Mouse (Mus musculus): ENCODE measurements around the gene Bves. TPM values are rescaled to one million over a fixed set of nuclear protein-coding genes. Genes with fewer than 3 reads are reported as not detected.
"Not testable (repeated sequence)": the region's sequence is repeated elsewhere in the genome, so short reads cannot be mapped to it uniquely, and the experiment has no call there.

The Bves gene
- total RNA-seq (2021): 1 to 10 TPM; 3.6 to 4.0 TPM
- long read RNA-seq, full-length matches to known transcripts: 2 of 5 reads
- long read RNA-seq, partial matches to known transcripts: 1 of 5 reads
- long read RNA-seq, other reads (novel, unspliced or antisense): 2 of 5 reads

DNA sequence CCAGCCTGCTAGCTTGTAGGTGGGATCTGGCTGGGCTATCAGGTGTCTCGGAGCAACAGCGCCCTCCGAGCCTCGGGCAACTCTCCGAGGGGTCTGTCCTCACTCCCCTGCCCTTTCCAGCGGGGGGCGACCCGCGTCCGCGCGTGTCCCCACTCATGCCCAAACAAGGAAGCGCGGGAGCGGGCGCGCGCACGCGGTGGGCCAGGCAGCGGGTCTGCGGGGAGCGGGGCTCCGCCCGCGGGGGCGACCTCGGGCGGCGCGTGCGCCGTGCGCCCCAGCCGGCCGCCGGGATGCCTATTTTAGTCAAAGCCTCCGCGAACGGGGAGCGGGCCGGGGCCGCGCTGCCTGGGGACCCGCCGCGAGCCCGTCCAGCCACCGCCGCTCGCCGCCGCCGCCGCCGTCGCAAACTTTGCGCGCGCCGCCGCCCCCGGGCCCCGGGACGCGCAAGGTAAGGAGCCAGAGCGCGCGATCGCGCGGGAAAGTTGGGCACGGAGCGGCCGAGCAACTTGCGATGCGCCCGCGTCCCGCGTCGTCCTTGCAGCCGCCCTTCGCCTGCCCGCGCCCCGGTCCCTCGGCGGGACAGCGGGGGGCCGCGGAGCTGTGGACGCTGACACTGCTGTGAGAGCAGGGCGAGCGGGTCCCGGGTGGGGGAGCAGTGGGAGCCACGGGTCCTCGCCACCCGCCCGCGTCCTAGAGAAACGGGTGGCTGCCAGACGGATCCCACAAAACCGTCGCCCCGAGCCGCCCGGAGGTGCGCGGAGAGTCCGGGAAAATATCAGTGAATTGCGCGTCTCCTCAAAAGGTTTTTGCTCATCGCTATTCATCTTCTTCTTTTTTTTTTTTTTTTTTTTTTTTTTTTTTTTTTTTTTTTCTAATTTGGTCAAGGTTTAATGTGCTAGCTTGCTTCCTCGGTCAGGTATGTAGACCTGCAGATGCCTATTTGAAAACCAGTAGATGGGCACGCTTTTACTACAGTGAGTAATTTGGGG lies at the start of gene Bves:
Gene Bves (plus strand): TSS at position 339 of the 989 bp plus-strand sequence.
- peak; percentile 21 to 40 for DNase-seq (ENCODE audit: low spot score in 2 of 2)

DNA sequence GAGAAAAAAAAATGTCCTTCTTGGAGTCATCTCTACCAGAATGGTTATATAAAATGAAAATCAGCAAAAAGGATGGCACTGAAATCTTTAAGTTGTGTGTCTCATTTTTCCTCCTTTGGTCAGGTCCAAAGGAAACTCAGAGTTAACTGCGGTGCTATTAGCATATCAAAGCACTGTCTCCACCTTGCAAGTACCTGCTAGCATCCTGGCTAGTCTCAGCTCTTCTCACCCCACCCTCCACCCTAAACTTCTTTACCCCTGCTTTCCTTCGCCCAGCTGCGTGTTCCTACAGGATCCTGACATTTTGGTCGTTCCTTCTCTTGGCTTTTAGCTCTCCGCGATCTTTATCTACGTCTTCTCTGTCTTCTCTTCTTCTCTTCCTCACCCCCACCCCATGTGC lies 47.2 kb upstream of the Bves start:
- DNase-seq (ENCODE audit: low spot score in 2 of 2): no peak

DNA sequence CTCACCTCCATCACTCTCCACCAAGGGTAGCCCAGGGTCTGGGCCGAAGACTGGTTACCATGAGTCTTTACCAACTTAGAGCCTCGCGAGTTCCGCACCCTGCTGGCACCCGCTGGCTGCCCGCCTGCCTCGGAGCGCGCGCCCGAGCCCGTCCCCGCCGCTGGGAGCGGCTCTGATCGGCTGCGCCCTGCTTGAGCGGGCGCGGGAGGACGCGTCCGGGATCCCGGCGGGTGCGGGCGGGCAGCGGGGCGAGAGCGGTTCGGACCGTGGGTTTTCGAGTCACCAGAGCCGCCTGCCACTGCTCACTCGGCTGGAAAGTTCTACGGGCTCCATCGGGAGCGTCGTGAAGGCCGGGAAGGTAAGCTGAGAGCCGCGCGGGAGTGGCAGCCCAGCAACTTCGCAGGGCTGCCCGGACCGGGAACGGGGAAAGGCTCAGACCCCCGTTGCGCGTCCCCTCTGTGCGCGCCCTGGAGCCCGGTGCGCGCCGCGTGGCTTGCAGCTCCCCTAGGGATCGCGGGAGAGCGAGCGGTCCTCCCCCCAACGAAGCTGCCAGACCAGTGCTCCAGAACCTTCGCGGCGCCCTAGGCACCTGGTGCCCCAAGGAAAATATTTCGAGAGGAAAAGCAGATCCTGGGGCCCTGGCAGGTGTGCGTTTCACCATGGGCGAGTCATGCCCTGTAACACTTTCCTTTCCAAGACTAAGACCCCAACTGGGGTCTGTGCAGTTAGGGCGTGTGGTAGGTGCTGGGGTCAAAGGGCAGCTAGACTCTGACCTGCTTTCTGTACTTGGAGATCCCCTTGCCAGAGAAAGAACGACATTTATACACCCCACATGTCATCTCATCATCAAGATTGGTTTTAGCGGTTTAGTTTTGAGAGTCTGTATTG lies 46.1 kb upstream of the Bves start:
- DNase-seq (ENCODE audit: low spot score in 2 of 2): peak; percentile 15 to 18

DNA sequence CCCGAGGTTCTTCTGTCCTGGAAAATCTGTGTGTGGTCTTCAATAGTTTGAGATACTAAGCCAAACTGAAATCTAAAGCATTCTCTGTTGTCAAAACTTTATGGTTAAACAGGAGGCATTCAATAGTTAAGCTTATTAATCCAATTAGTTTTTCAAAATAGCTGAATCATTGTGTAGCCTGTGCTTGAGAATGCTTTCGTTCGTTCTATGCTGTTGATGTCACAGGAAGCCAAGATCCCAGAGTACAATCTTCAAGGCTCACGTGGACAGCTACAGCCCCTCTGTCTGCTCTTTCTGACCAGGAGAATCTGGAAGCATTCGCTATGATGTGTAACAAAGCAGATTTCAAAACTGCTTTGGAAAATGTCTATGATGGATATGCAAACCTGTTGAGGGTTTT lies 45.0 kb upstream of the Bves start:
- DNase-seq (ENCODE audit: low spot score in 2 of 2): no peak

DNA sequence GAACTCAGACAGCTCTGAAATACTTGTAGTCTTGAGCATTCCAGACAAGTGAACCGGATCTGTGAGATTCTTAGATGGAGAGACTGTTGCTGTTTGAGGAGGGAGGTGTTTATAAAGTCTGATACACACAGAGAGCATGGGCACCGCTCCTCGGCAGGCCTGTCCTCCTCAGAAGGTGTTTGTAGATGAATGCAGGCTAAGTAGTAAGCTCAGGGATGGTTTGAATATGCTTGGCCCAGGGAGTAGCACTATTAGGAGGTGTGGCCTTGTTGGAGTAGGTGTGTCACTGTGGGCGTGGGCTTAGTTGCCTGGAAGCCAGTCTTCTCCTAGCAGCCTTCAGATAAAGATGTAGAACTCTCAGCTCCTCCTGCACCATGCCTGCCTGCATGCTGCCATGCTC lies 43.4 kb upstream of the Bves start:
- DNase-seq (ENCODE audit: low spot score in 2 of 2): not testable (repeated sequence)

DNA sequence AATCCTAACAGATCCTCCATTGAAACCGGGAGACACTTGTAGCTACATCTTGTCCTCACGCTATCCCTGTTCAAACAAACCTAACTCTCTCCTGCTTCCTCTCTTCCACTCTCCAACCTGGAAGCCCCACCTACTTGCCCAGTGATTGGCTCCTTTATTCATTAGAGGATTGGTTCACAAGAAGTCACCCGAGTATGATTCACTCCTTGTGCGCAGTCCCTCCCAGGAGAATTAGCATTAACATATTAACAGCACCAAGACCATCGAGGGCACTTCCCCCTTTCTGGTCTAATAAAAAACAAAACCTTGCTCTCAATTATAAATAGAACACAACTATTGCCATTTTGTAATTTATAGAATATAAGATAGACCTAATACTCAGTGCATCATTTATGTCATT lies 40.5 kb upstream of the Bves start:
- DNase-seq (ENCODE audit: low spot score in 2 of 2): no peak

DNA sequence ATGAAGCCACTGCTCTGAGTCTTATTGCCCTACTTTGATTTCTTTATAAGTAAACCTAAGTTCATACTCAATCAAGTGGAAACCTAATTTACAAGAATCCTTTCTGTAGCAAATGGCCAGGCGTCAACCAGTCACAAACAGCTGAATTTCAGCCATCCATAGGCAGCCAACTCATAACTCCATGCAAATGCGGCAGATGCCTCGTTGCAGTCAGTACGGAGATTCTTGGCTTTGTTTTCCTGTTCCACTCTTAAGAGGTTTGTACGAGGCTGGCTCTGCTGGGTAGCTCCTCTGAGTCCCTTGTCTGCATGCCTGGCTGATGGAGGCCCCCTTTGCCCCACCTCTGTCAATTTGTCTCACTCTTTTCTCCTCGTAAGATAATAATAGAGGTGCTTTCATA lies 37.1 kb upstream of the Bves start:
- DNase-seq (ENCODE audit: low spot score in 2 of 2): peak in 1 of 2 experiments; percentile 20

DNA sequence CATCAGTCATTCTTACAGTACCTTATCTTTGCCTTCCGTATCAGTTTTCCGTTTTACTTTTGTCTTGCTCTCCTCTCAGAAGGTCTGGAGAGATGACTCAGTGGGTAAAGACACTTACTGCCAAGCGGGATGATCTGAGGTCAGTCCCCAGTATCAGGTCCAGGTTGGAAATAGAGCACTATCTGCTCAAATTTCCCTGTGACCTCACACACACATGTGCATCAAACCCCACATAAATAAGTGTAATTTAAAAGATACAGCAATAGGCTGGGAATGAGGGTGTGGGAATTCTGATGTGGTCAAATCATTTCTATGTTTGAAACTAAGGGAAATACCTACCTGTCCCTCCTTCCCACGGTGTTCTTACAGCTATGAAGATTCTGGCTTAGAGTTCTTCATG lies 36.1 kb upstream of the Bves start:
- no peak for DNase-seq (ENCODE audit: low spot score in 2 of 2)

DNA sequence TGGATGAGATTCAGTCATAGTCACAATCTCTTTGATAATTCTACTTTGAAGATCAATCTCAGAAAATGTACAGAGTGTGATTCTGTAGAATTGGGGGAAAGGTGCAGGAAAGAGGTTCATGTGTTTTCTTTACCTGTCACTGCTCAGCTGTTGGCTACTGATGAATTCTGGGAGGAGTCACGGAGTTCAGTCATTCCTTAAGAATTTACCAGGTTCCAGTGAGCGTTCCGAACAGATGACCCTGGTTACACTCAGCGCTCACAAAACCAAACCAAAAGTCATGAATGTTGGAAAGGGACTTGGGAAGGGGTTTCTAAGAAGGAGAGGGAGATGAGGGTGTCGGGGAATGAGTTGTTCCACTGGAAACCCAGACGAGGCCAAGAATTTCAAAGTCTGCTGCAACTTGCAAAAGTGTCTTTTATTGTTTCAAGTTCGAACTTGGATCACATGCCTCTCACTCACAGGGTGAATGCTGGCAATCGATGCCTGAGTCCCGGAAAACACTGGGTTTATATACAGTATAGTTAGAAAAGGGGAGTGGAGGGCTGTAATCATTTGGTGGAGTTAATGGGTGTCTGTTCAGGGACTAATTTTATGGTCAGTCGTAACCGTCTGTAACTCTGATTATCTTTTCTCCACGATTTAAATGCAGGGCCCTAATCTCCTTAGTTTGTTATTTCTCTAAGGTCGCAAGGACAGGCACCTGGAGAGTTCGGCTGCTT lies 32.1 kb upstream of the Bves start:
- DNase-seq (ENCODE audit: low spot score in 2 of 2): no peak

DNA sequence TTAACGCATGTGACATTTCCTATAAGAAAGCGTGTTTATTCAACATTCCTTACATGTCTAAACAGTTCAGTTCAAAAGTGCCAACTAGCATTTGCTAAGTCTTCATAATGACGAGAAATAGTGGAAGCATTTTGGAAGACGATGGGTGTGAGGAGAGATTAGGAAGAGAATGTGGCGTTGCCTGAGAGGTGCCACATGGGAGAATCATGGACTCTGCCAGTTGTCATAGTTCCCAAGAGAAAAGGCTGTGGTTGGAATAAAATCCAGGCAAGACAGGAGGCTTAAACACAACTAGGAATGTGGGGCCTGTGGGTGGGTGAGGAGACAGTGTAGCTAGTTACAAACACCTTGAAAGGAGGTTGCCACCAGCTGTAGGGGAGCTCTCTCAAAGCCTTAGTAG lies 30.4 kb upstream of the Bves start:
- DNase-seq (ENCODE audit: low spot score in 2 of 2): no peak

DNA sequence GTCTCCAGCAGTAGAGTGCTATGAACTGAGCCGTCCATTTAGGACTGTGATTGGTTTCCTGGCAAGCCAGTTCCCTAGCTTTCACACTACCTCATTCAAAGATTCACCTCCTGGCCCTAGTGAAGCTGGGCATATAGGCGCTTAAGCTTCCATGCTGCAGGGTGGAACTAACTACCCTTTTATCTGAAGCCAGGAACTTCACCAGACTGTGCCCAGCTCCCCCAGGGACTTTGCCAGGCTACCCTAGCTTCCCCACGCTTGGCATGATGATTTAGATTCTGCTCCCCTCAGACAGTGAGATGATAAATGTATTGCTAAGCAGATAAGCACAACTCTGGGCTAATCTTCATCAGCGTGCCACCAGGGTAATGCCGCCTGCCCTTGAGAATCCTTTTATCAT lies 24.4 kb upstream of the Bves start:
- no peak for DNase-seq (ENCODE audit: low spot score in 2 of 2)

DNA sequence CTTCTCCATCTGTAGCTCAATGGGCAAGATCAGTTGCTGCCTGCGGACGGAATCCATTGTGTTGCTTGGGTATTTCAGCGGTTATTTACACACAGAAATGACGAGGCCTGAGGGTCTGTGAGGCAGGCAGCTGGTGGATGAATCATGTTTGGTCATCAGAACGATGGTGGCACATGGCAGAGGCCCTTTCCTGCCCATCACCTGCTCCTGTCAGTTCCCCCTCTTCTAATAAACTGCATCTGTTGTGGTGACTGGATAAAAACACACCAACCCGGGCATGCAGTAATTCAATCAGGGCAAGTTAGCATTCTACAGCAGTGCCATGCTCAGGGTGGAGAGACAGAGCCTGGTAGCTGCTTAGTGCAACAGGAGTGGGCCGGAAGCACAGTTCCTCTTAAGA lies 23.9 kb upstream of the Bves start:
- no peak for DNase-seq (ENCODE audit: low spot score in 2 of 2)

DNA sequence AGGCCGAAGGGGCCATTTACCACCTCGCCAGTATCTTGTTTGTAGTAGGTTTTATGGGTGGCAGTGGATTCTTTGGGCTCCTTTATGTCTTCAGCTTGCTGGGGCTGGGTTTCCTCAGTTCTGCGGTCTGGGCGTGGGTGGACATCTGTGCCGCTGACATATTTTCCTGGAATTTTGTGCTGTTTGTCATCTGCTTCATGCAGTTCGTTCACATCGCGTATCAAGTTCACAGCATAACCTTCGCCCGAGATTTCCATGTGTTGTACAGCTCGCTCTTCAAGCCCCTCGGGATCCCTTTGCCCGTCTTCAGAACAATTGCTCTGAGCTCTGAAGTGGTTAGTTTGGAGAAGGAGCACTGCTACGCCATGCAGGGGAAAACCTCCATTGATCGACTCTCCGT lies 20.7 kb upstream of the Bves start:
- DNase-seq (ENCODE audit: low spot score in 2 of 2): peak; percentile 29 to 57

DNA sequence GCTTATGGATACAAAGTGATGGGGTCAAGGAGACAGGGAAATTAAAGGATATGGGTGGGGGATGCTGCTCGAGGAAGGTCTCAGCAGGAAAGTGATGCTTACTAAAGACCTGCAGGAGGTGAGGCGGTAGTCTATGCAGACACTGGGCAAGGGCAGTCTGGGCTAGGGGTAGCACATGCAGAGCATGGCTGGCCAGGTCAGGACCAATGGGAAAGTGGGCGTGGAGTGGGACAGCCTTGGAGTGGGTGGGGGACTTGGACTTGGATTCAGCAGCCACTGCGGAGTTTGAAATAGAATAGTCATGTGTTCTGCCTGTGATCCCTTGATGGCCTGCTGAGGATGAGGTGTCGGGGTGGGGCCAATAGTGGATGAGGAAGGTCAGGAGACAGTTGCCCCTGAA lies 16.6 kb upstream of the Bves start:
- DNase-seq (ENCODE audit: low spot score in 2 of 2): no peak

DNA sequence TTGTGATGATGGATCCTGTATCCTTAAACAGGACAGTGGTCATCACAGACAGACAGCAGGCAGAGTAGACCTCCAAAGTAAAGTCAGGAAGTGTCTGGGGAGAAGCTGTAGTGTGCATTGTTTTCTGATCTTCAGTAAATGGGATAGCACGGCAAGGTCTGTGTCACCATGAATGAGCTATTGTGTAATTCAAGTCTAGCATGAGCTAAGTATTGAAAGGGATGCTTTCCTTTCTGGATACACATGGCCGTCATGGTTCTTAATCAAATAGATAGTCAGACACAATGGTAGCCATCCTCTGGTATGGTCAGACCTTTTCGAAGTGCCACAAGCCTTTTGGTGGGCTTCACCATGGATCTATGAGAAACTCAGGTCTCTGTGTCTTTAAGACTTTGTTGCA lies 15.3 kb upstream of the Bves start:
- DNase-seq (ENCODE audit: low spot score in 2 of 2): no peak

DNA sequence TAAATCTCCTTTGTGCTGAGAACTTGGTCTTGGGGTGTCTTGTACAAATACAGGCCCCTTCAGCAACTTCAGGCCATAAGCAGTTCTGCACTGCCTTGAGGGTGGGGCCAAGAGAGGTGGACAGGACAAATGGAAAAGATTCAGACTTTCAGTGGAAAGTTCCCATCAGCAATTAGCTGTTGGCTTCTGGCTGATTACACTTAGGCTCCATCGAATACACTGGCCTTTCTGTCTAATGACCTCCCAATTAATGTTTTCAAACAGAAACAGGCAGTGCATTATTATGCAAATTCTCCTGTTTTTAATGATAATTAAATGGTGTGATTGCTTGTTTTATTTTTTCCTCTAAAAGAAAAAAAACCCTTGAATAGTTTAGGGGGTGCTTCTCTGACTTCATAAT lies 11.4 kb upstream of the Bves start:
- no peak for DNase-seq (ENCODE audit: low spot score in 2 of 2)

DNA sequence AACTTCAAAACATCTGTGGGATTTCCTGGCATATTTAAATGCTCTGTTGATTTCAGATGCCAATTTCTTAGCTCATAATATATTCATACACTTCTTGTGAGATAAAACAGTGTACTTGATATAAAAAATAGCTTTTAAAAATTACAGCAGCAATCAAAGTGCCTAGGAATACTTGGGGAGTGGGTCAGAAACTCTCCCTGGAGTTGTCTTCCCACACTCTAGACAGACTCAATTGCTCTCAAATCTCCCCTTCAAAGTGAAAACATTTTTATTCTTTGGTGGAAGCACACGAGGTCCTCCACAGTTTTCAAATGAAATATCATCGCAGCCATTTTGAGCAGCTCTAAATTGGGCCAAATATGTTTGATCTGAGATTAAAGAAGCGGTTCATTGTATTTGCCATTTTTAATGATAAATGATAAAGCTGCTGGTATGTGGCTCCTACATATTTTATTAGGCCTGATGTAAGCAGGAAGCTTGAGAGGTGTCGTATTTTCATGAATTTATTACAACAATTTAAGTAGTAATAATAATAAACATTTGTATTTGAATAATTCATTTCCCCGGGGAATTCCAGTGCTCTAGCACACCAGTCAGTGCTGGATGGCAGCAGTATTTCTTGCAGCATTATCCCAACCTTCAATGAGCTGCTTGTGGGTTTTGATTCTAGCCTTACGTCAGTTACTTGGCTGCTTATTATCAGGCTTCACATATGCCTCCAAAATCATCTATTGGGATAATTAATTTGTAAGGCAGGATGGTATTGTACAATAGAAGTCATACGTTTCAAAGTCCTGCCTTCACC lies 7.2 kb upstream of the Bves start:
- no peak for DNase-seq (ENCODE audit: low spot score in 2 of 2)

DNA sequence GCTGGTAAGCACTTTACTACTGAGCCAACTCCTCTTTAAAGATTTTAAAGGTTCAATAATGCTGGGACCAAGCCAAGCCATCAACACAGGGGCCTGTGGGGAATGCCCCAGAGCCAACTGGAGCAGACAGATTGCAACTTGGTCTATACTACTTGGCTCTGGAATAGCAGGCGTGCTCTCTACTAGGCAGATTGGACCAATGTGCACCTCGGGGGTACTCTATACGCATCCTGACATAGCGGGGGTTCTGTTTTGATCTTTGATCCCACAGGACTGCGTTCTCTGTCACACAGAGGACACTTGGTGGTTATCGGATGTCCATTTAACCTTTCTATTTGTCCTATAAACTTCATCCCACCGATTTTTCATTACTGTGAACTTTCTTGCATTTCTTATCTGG lies 647 bp upstream of the Bves start:
- no peak for DNase-seq (ENCODE audit: low spot score in 2 of 2)

DNA sequence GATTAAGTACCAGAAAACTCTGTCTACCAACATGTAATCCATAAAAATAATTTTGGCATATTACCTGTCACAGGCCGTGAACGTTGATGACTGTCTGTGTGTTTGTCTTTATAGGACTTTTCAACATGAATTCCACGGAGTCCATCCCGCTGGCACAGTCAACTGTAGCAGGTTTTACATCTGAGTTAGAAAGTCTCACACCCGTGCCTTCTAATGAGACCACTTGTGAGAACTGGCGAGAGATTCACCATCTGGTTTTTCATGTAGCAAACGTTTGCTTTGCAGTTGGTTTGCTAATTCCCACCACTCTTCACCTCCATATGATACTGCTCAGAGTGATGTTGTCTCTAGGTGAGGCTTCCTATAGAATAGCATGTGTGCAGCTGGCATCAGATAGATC lies 3.5 kb downstream of the Bves start:
- no peak for DNase-seq (ENCODE audit: low spot score in 2 of 2)

DNA sequence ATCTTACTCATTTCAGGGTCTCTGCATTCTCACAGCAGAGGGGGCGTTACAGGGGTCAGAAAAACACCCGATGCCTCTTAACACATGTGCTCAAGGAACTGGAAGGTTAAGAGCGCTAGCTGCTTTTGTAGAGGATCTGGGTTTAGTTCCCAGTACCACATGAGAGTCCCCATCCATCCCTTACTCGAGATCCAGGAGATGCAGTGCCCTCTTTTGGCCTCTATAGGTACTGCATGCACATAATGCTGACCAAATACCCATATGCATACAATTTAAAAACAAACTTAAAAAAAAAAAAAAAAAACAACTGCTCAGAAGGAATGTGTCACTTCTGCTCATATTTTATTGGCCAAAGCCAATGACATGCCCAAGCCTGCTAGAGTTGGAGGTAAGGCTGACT lies 8.8 kb downstream of the Bves start:
- no peak for DNase-seq (ENCODE audit: low spot score in 2 of 2)
